Mouse (Mus musculus): Measurements from ENCODE around the gene Sde2. TPM values are rescaled to one million over a fixed set of nuclear protein-coding genes. Genes with fewer than 3 reads are reported as not detected.

Gene Sde2
- total RNA-seq, 2 experiments from 2014 or later = 8.7 to 11.4 TPM

Other genes starting within 250 kb of the Sde2 start
- 1 to 10 TPM; 5.0 to 5.8 TPM for gene Lin9, start 210.0 kb upstream of the Sde2 start, total RNA-seq (2021)
- not detected for gene Mixl1, start 154.1 kb upstream of the Sde2 start, total RNA-seq (2021)
- 10 to 100 TPM; 22.0 to 27.7 TPM for gene Acbd3, start 125.1 kb upstream of the Sde2 start, total RNA-seq (2021)
- gene H3f3a, start 37.2 kb upstream of the Sde2 start, total RNA-seq (2021) = 100 to 1,000 TPM; 573 to 601 TPM
- not detected for gene Lefty2, start 42.0 kb downstream of the Sde2 start, total RNA-seq (2021)
- 10 to 100 TPM; 19.9 to 20.6 TPM for gene Pycr2, start 53.2 kb downstream of the Sde2 start, total RNA-seq (2021)
- gene Lefty1, start 83.9 kb downstream of the Sde2 start, total RNA-seq (2021) = 1 to 10 TPM in 1 of 2 experiments, under 1 TPM in 1; 0.59 to 1.2 TPM
- 10 to 100 TPM; 13.2 to 16.2 TPM for gene Tmem63a, start 91.2 kb downstream of the Sde2 start, total RNA-seq (2021)
- gene Ephx1, start 169.8 kb downstream of the Sde2 start, total RNA-seq (2021) = 10 to 100 TPM; 15.8 to 17.6 TPM
- not detected for gene 9130409I23Rik, start 200.1 kb downstream of the Sde2 start, total RNA-seq (2021)